Mouse (Mus musculus) liver, embryonic 11.5 days (tissue): ENCODE results near the gene Znrf1. TPM values are rescaled to one million over a fixed set of nuclear protein-coding genes. Genes with fewer than 3 reads are reported as not detected.

Experiments
- ATAC-seq: fragments of 200-750 bp; cut with Nextera tagmentation; replicated peaks from 2 replicates; pipeline ENCODE4 v1.8.0; 2017; ENCODE audit warnings: moderate number of reproducible peaks, mild to moderate bottlenecking, moderate TSS enrichment, moderate library complexity; ENCODE audit not compliant: low FRiP score
- DNase-seq: peaks from one replicate; pipeline ENCODE4 v3.0.0-alpha.2; 2017; ENCODE audit warnings: low spot score
- H3K27ac ChIP-seq: fragments of 300-500 bp; sonication (generic); 2 replicates; pipeline ENCODE4 v1.5.1; 2014; ENCODE audit warnings: mild to moderate bottlenecking, low read depth, low read length, control low read depth
- H3K27me3 ChIP-seq: fragments of 300-500 bp; sonication (generic); replicated peaks from 2 replicates; pipeline ENCODE4 v1.6.1; 2014; ENCODE audit warnings: low read length, mixed read lengths; ENCODE audit not compliant: control insufficient read depth, insufficient read depth
- H3K36me3 ChIP-seq: fragments of 300-500 bp; sonication (generic); 2 replicates; pipeline ENCODE4 v1.6.1; 2014; ENCODE audit warnings: mild to moderate bottlenecking, low read length, moderate library complexity, mixed read lengths; ENCODE audit not compliant: control insufficient read depth, insufficient read depth
- H3K4me1 ChIP-seq: fragments of 300-500 bp; sonication (generic); replicated peaks from 2 replicates; pipeline ENCODE4 v1.6.1; 2014; ENCODE audit warnings: low read length, mixed read lengths; ENCODE audit not compliant: control insufficient read depth, insufficient read depth
- H3K4me2 ChIP-seq: fragments of 300-500 bp; sonication (generic); 2 replicates; pipeline ENCODE4 v1.6.1; 2014; ENCODE audit warnings: mild to moderate bottlenecking, control low read depth, moderate library complexity
- H3K4me3 ChIP-seq: fragments of 300-500 bp; sonication (generic); 2 replicates; pipeline ENCODE4 v1.5.1; 2014; ENCODE audit warnings: low read depth, low read length, control low read depth
- H3K9ac ChIP-seq: fragments of 300-500 bp; sonication (generic); 2 replicates; pipeline ENCODE4 v1.6.1; 2014; ENCODE audit warnings: low read depth, low read length, control low read depth
- H3K9me3 ChIP-seq: fragments of 300-500 bp; sonication (generic); 2 replicates; pipeline ENCODE4 v1.6.1; 2016; ENCODE audit warnings: low read length, inconsistent platforms, mixed read lengths; ENCODE audit not compliant: control insufficient read depth
- WGBS: fragments of 180-500 bp; shearing (Covaris S2); extraction: QIAGEN DNeasy Blood & Tissue Kit; methylation state at CpG from one replicate; pipeline ENCODE4 v1.1.7; 2014; 5-methylcytosine and 5-hydroxymethylcytosine counted together
- polyA plus RNA-seq: library from polyadenylated mRNA; unstranded; fragments of >200 nt; fragmentation: Nextera tagmentation; extraction: Ambion mirVana; gene quantifications from 2 replicates; pipeline ENCODE4 v1.2.1, GENCODE M21; 2014

Znrf1 gene
- polyA plus RNA-seq, 1 experiment from 2014 or later: 27.6 TPM

- H3K4me2 ChIP-seq: no peak overlapping the region
- no peak for DNase-seq
- no peak for ATAC-seq
- H3K27ac ChIP-seq: no peak overlapping the region
- 82% methylated on average over 8 of the region's 8 CpGs for WGBS
- no peaks in the 10 kb centered on the region for H3K9me3 ChIP-seq
- no peak overlapping the region for H3K9ac ChIP-seq
- H3K36me3 ChIP-seq: no peaks in the 10 kb centered on the region; the same call in 1 of the 2 replicates
- no peaks in the 10 kb centered on the region for H3K27me3 ChIP-seq
- H3K4me3 ChIP-seq: no peak overlapping the region
- H3K4me1 ChIP-seq: peaks cover 7% of the 10 kb centered on the region; the same call in 1 of the 2 replicates
Observed at GRCm38 (mm10) chr8:111551511-111552130, 15.7 kb downstream of the Znrf1 start.

GRCm38 (mm10) chr8:111561824-111562223 lies 25.9 kb downstream of the Znrf1 start:
- H3K4me3 ChIP-seq: no peak overlapping the region
- no peak for DNase-seq
- no peak overlapping the region for H3K4me2 ChIP-seq
- no peak for ATAC-seq
- peaks cover 23% of the 10 kb centered on the region for H3K4me1 ChIP-seq
- 77% methylated on average over 4 of the region's 4 CpGs for WGBS
- no peak overlapping the region for H3K9ac ChIP-seq
- no peaks in the 10 kb centered on the region for H3K27me3 ChIP-seq
- H3K36me3 ChIP-seq: no peaks in the 10 kb centered on the region
- H3K27ac ChIP-seq: no peak overlapping the region
- H3K9me3 ChIP-seq: no peaks in the 10 kb centered on the region

GRCm38 (mm10) chr8:111562274-111562803 lies 26.4 kb downstream of the Znrf1 start:
- no peak overlapping the region for H3K4me2 ChIP-seq
- no peak overlapping the region for H3K27ac ChIP-seq
- WGBS: 87% methylated on average over 5 of the region's 5 CpGs
- peaks cover 26% of the 10 kb centered on the region for H3K4me1 ChIP-seq
- no peak for DNase-seq
- H3K4me3 ChIP-seq: no peak overlapping the region
- no peaks in the 10 kb centered on the region for H3K36me3 ChIP-seq
- no peak overlapping the region for H3K9ac ChIP-seq
- H3K27me3 ChIP-seq: no peaks in the 10 kb centered on the region
- H3K9me3 ChIP-seq: no peaks in the 10 kb centered on the region
- no peak for ATAC-seq

GRCm38 (mm10) chr8:111563075-111563474 lies 27.2 kb downstream of the Znrf1 start:
- H3K4me1 ChIP-seq: peaks cover 33% of the 10 kb centered on the region
- no peak overlapping the region for H3K27ac ChIP-seq
- no peak overlapping the region for H3K4me2 ChIP-seq
- H3K4me3 ChIP-seq: no peak overlapping the region
- DNase-seq: no peak
- no peak overlapping the region for H3K9ac ChIP-seq
- H3K9me3 ChIP-seq: no peaks in the 10 kb centered on the region
- H3K27me3 ChIP-seq: no peaks in the 10 kb centered on the region
- H3K36me3 ChIP-seq: no peaks in the 10 kb centered on the region
- WGBS: 84% methylated on average over 5 of the region's 5 CpGs
- ATAC-seq: no peak

GRCm38 (mm10) chr8:111563687-111564086 lies 27.8 kb downstream of the Znrf1 start:
- DNase-seq (no peak), ATAC-seq (no peak)
- no peaks in the 10 kb centered on the region for H3K27me3 ChIP-seq
- no peaks in the 10 kb centered on the region for H3K36me3 ChIP-seq
- H3K4me2 ChIP-seq: no peak overlapping the region
- no peaks in the 10 kb centered on the region for H3K9me3 ChIP-seq
- peaks cover 37% of the 10 kb centered on the region for H3K4me1 ChIP-seq
- H3K9ac ChIP-seq: no peak overlapping the region
- 82% methylated on average over 4 of the region's 4 CpGs for WGBS
- H3K4me3 ChIP-seq: no peak overlapping the region
- no peak overlapping the region for H3K27ac ChIP-seq

- H3K4me2 ChIP-seq: no peak overlapping the region
- no peaks in the 10 kb centered on the region for H3K36me3 ChIP-seq
- H3K4me1 ChIP-seq: peaks cover 37% of the 10 kb centered on the region
- no peak for ATAC-seq
- WGBS: 79% methylated on average over 2 of the region's 2 CpGs
- no peaks in the 10 kb centered on the region for H3K9me3 ChIP-seq
- DNase-seq: no peak
- no peak overlapping the region for H3K4me3 ChIP-seq
- H3K27ac ChIP-seq: no peak overlapping the region; the same call in 1 of the 2 replicates
- H3K9ac ChIP-seq: no peak overlapping the region
- H3K27me3 ChIP-seq: no peaks in the 10 kb centered on the region
Observed at GRCm38 (mm10) chr8:111564093-111564492, 28.2 kb downstream of the Znrf1 start.

- H3K9ac ChIP-seq: no peak overlapping the region; the same call in 1 of the 2 replicates
- H3K36me3 ChIP-seq: no peaks in the 10 kb centered on the region
- no peak overlapping the region for H3K4me3 ChIP-seq
- H3K4me2 ChIP-seq: peak overlapping the region; percentile 50
- H3K4me1 ChIP-seq: peaks cover 45% of the 10 kb centered on the region
- DNase-seq (no peak), ATAC-seq (peak; percentile 67)
- H3K27me3 ChIP-seq: no peaks in the 10 kb centered on the region
- H3K9me3 ChIP-seq: no peaks in the 10 kb centered on the region
- WGBS: 15% methylated on average over 5 of the region's 5 CpGs
- peak overlapping the region; percentile 77 for H3K27ac ChIP-seq
Observed at GRCm38 (mm10) chr8:111565784-111566191, 29.9 kb downstream of the Znrf1 start.

- DNase-seq (no peak), ATAC-seq (no peak)
- H3K27me3 ChIP-seq: no peaks in the 10 kb centered on the region
- H3K9me3 ChIP-seq: no peaks in the 10 kb centered on the region
- peaks cover 45% of the 10 kb centered on the region for H3K4me1 ChIP-seq
- no peak overlapping the region; the same call in 1 of the 2 replicates for H3K4me3 ChIP-seq
- peak overlapping the region; percentile 77 for H3K27ac ChIP-seq
- no peaks in the 10 kb centered on the region for H3K36me3 ChIP-seq
- H3K4me2 ChIP-seq: peak overlapping the region; percentile 50
- WGBS: 54% methylated on average over 9 of the region's 9 CpGs
- peak overlapping the region; percentile 31; the same call in 1 of the 2 replicates for H3K9ac ChIP-seq
Observed at GRCm38 (mm10) chr8:111566326-111566725, 30.4 kb downstream of the Znrf1 start.

GRCm38 (mm10) chr8:111567571-111567970 lies 31.7 kb downstream of the Znrf1 start:
- Histone ChIP-seq H3K4me1 (peaks cover 55% of the 10 kb centered on the region), H3K4me2 (peak overlapping the region; percentile 52), H3K4me3 (no peak overlapping the region), H3K36me3 (no peaks in the 10 kb centered on the region), H3K9me3 (no peaks in the 10 kb centered on the region), H3K9ac (peak overlapping the region; percentile 51; the same call in 1 of the 2 replicates), H3K27ac (peak overlapping the region; percentile 94), H3K27me3 (no peaks in the 10 kb centered on the region)
- WGBS: 57% methylated on average over 3 of the region's 3 CpGs
- no peak for ATAC-seq
- no peak for DNase-seq
